Mouse (Mus musculus) small intestine, adult 2 months (tissue): ENCODE results near the gene Med21.

Experiments used
- CTCF ChIP-seq: fragments of 200-500 bp; IDR thresholded peaks from 2 replicates; pipeline ENCODE4 v1.5.1; 2012; ENCODE audit warnings: low read depth, mild to moderate bottlenecking, control low read depth, inconsistent platforms, low read length, moderate library complexity, mixed read lengths; ENCODE audit not compliant: insufficient replicate concordance, insufficient read length; ENCODE audit errors: extremely low read depth
- POLR2A ChIP-seq: fragments of 200-500 bp; IDR thresholded peaks from 2 replicates; pipeline ENCODE4 v1.6.1; 2012; ENCODE audit warnings: low read depth, mild to moderate bottlenecking, control low read depth, inconsistent platforms, low read length, moderate library complexity

DNA sequence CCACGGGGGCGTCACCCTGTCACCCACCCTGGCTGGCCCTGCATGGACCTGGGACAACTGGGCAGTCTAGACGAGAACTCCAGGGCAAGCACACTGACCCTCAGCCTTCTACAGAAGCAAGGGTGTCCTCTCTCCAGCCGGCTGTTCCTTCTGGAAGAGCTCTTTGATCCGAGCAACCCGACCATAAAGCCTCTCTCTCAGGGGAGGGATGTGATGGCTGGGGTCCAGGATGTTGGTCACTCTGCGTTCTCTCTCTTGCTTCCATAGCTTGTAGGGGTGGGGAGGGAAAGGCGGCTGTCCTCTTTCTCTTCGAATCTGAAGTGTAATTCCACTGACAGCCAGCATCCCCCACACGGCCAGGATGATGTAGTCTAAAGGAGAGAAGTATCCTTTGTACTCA, 38.7 kb upstream of the Med21 start:
- TF ChIP-seq CTCF = no peak
- no peak for TF ChIP-seq POLR2A
